Mouse (Mus musculus): Measurements from ENCODE around the gene Smpdl3a. TPM values are rescaled to one million over a fixed set of nuclear protein-coding genes. Genes with fewer than 3 reads are reported as not detected.

The Smpdl3a gene
- polyA plus RNA-seq, 1 experiment from 2014 or later = 19.3 TPM

DNA sequence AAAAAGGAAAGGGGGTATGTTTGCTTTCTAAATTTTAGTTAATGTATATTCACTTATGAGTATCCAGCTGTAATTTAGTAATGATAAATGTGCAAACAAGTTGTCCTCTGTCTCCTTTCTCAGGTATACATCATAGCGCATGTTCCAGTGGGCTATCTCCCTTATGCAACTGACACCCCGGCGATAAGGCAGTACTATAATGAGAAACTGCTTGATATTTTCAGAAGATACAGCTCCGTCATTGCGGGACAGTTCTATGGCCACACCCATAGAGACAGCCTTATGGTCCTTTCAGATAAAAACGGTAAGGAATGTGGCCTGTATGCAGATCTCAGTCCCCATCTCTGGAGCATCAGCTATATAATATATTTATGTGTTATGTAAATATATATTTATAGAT is 13.6 kb downstream of the Smpdl3a start:
- Histone ChIP-seq H3K4me2 (replicated peaks; ENCODE audit: low read depth, low read length) (no peak overlapping the region), H3K9me3 (ENCODE audit: control insufficient read depth, low read length) (no peaks in the 10 kb centered on the region), H3K9ac (ENCODE audit: low read depth, low read length) (no peak overlapping the region), H3K36me3 (ENCODE audit: control insufficient read depth, insufficient read depth, low read length) (no peaks in the 10 kb centered on the region), H3K4me1 (ENCODE audit: control insufficient read depth, insufficient read depth, low read length) (no peaks in the 10 kb centered on the region), H3K27ac (ENCODE audit: low read depth, low read length) (no peak overlapping the region), H3K4me3 (ENCODE audit: low read length) (no peak overlapping the region), H3K27me3 (ENCODE audit: control insufficient read depth, insufficient read depth, low read length) (no peaks in the 10 kb centered on the region)
- 86% methylated on average over 6 of the region's 6 CpGs for WGBS
- ATAC-seq (ENCODE audit: low FRiP score, low TSS enrichment) = no peak

DNA sequence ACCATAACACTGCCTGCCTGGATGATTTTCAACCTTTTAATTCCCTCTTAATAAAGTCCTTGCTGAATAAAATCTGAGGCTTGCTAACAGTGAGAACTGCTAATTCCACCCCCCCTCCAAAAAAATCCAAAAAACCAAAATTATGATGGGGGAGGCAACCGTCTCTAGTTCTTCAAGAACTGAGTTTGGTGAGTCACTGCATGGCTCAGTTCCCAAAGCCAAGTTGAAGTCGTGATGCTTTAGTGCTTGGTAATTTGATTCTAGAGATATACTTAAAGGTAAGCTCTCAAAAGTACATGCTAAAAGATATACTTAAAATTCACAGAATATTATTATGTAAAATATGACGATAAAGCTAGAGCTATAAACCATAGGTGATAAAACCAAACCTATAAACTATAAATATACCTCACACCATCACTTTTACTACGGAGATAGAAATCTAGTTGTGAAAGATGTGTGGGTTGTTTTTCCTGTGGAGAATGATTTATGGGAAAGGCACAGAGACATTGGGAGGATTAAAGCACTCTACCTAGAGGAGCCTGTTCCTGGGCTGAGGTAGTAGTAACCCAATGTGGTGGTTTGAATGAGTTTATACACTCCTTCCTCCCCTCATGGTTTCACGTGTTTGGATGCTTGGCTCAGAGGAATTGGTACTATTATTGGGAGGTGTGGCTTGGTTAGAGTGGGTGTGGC is 18.2 kb downstream of the Smpdl3a start:
- ATAC-seq (ENCODE audit: low FRiP score, low TSS enrichment) = no peak
- WGBS = 71% methylated on average over 5 of the region's 5 CpGs
- H3K4me3 ChIP-seq (ENCODE audit: low read length) = no peak overlapping the region
- no peaks in the 10 kb centered on the region for H3K36me3 ChIP-seq (ENCODE audit: control insufficient read depth, insufficient read depth, low read length)
- H3K27ac ChIP-seq (ENCODE audit: low read depth, low read length) = no peak overlapping the region
- H3K4me1 ChIP-seq (ENCODE audit: control insufficient read depth, insufficient read depth, low read length) = no peaks in the 10 kb centered on the region
- H3K4me2 ChIP-seq (replicated peaks; ENCODE audit: low read depth, low read length) = no peak overlapping the region
- H3K27me3 ChIP-seq (ENCODE audit: control insufficient read depth, insufficient read depth, low read length) = no peaks in the 10 kb centered on the region
- no peaks in the 10 kb centered on the region for H3K9me3 ChIP-seq (ENCODE audit: control insufficient read depth, low read length)
- H3K9ac ChIP-seq (ENCODE audit: low read depth, low read length) = no peak overlapping the region

DNA sequence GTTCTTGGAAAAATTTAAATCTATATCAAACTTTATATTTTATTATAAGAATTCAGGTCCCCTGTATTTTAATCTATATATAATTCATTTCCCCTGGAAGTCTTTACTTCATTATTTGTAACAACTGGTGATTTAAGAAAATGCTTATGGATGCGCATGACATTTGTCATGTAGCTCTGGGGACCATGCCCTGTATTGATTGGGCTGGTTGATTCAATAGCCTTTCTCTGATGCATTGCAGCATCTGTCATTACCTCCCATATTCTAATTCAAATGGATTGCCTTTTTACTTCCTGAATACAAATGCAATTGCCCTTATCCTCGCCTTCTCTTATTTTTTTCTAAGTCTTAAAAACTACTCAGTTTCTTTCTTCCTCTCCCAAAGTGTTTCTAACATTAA is 20.2 kb downstream of the Smpdl3a start:
- WGBS = 90% methylated on average over 2 of the region's 2 CpGs
- no peaks in the 10 kb centered on the region for H3K4me1 ChIP-seq (ENCODE audit: control insufficient read depth, insufficient read depth, low read length)
- no peak overlapping the region for H3K27ac ChIP-seq (ENCODE audit: low read depth, low read length)
- no peak overlapping the region for H3K4me2 ChIP-seq (replicated peaks; ENCODE audit: low read depth, low read length)
- ATAC-seq (ENCODE audit: low FRiP score, low TSS enrichment) = no peak
- no peak overlapping the region for H3K4me3 ChIP-seq (ENCODE audit: low read length)
- no peaks in the 10 kb centered on the region for H3K27me3 ChIP-seq (ENCODE audit: control insufficient read depth, insufficient read depth, low read length)
- H3K36me3 ChIP-seq (ENCODE audit: control insufficient read depth, insufficient read depth, low read length) = no peaks in the 10 kb centered on the region
- no peak overlapping the region for H3K9ac ChIP-seq (ENCODE audit: low read depth, low read length)
- no peaks in the 10 kb centered on the region for H3K9me3 ChIP-seq (ENCODE audit: control insufficient read depth, low read length)

DNA sequence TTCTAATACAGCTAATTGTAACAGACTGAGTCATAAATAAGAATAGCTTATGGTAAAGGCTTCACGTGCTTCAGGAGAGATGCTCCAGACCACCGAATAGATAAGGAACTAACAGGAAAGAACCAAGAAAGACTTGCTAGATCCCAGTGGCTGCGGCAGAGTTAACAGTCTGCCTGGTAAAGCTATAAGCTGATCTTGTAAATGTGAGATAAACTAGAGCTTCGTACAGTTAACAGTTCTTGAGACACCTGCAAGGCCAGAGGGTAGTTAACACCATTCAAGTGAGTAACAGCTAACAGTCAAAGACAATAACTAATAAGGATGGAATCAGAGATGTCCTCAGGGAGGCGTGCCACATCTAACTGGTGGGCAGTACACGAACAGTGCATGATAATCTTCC is 21.7 kb downstream of the Smpdl3a start:
- Histone ChIP-seq H3K4me3 (ENCODE audit: low read length) (no peak overlapping the region), H3K36me3 (ENCODE audit: control insufficient read depth, insufficient read depth, low read length) (no peaks in the 10 kb centered on the region)
- 90% methylated on average over 6 of the region's 6 CpGs for WGBS

DNA sequence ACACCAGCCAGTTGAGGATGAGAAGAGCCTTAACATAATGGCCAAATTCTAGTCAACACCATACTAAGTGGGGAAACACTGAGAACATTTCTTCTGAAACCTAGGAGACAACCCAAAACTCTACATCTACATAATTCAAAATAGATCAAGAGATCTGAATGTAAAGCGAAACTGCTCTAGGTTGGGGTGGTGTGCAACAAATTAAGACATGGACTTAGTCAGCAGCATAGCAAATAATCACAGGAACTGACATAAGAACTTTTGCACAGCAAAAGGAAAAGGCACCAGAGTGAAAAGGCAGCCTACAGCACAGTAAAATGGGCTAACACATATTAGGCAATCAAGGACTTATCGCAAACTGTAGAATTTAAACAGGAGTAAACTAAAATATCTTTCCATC is 25.1 kb downstream of the Smpdl3a start:
- H3K27ac ChIP-seq (ENCODE audit: low read depth, low read length) = no peak overlapping the region
- no peaks in the 10 kb centered on the region for H3K36me3 ChIP-seq (ENCODE audit: control insufficient read depth, insufficient read depth, low read length)
- H3K9me3 ChIP-seq (ENCODE audit: control insufficient read depth, low read length) = no peaks in the 10 kb centered on the region
- no peaks in the 10 kb centered on the region for H3K4me1 ChIP-seq (ENCODE audit: control insufficient read depth, insufficient read depth, low read length)
- H3K4me2 ChIP-seq (replicated peaks; ENCODE audit: low read depth, low read length) = no peak overlapping the region
- ATAC-seq (ENCODE audit: low FRiP score, low TSS enrichment) = no peak
- WGBS = 93% methylated on average over 2 of the region's 2 CpGs
- H3K27me3 ChIP-seq (ENCODE audit: control insufficient read depth, insufficient read depth, low read length) = no peaks in the 10 kb centered on the region
- H3K4me3 ChIP-seq (ENCODE audit: low read length) = no peak overlapping the region
- no peak overlapping the region for H3K9ac ChIP-seq (ENCODE audit: low read depth, low read length)

More for the DNA sequence above, 21.7 kb downstream of the Smpdl3a start:
- ATAC-seq (ENCODE audit: low FRiP score, low TSS enrichment) = no peak
- Histone ChIP-seq H3K27me3 (ENCODE audit: control insufficient read depth, insufficient read depth, low read length) (no peaks in the 10 kb centered on the region), H3K4me2 (replicated peaks; ENCODE audit: low read depth, low read length) (no peak overlapping the region), H3K9me3 (ENCODE audit: control insufficient read depth, low read length) (no peaks in the 10 kb centered on the region), H3K4me1 (ENCODE audit: control insufficient read depth, insufficient read depth, low read length) (no peaks in the 10 kb centered on the region), H3K27ac (ENCODE audit: low read depth, low read length) (no peak overlapping the region), H3K9ac (ENCODE audit: low read depth, low read length) (no peak overlapping the region)

DNA sequence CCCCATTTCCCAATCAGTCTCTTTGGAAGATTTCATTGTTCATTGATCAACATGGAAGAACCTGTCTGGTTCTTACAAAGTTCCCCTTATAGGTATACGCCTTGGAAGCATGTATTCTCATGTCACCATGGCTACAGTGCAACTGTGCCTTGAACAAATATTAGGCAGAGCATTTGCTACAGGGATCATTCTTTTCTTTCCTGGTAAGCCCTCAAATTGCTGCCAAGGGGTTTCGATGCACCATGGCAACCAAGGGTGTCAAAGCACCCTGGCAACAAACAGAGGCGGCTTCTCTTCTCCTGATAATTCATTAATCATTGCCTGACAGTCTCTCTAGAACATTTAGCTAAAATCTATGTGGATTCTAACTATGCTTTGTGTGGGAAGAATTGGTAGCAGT is 28.3 kb downstream of the Smpdl3a start:
- Histone ChIP-seq H3K4me1 (ENCODE audit: control insufficient read depth, insufficient read depth, low read length) (no peaks in the 10 kb centered on the region), H3K4me2 (replicated peaks; ENCODE audit: low read depth, low read length) (no peak overlapping the region), H3K4me3 (ENCODE audit: low read length) (no peak overlapping the region), H3K36me3 (ENCODE audit: control insufficient read depth, insufficient read depth, low read length) (no peaks in the 10 kb centered on the region), H3K27ac (ENCODE audit: low read depth, low read length) (no peak overlapping the region), H3K27me3 (ENCODE audit: control insufficient read depth, insufficient read depth, low read length) (no peaks in the 10 kb centered on the region), H3K9me3 (ENCODE audit: control insufficient read depth, low read length) (no peaks in the 10 kb centered on the region), H3K9ac (ENCODE audit: low read depth, low read length) (no peak overlapping the region)
- ATAC-seq (ENCODE audit: low FRiP score, low TSS enrichment) = no peak
- WGBS = 40% methylated on average over 3 of the region's 3 CpGs

DNA sequence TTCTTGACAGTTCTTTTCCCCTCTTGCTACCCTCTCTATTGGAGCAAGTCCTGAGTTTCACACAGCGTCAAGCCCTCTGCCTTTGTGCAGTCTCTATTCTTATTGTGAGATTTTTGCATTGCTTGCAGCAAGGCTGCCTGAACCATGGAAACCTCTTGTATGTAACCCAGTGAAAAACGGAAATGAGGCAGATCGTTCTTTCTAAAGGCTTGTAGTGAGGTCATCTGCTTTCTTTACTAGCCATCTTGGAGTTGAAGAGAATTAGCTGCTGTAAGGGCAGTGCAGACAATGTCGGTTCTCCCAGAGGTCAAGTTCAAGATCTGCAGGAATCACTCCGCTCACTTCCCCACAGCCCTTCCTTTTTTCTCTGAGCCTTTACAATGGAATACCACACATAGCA is 34.5 kb downstream of the Smpdl3a start:
- Histone ChIP-seq H3K27ac (ENCODE audit: low read depth, low read length) (no peak overlapping the region), H3K36me3 (ENCODE audit: control insufficient read depth, insufficient read depth, low read length) (no peaks in the 10 kb centered on the region), H3K9me3 (ENCODE audit: control insufficient read depth, low read length) (no peaks in the 10 kb centered on the region), H3K4me3 (ENCODE audit: low read length) (no peak overlapping the region), H3K4me2 (replicated peaks; ENCODE audit: low read depth, low read length) (no peak overlapping the region), H3K9ac (ENCODE audit: low read depth, low read length) (no peak overlapping the region), H3K4me1 (ENCODE audit: control insufficient read depth, insufficient read depth, low read length) (no peaks in the 10 kb centered on the region), H3K27me3 (ENCODE audit: control insufficient read depth, insufficient read depth, low read length) (no peaks in the 10 kb centered on the region)
- WGBS = 81% methylated on average over 5 of the region's 5 CpGs
- ATAC-seq (ENCODE audit: low FRiP score, low TSS enrichment) = no peak

DNA sequence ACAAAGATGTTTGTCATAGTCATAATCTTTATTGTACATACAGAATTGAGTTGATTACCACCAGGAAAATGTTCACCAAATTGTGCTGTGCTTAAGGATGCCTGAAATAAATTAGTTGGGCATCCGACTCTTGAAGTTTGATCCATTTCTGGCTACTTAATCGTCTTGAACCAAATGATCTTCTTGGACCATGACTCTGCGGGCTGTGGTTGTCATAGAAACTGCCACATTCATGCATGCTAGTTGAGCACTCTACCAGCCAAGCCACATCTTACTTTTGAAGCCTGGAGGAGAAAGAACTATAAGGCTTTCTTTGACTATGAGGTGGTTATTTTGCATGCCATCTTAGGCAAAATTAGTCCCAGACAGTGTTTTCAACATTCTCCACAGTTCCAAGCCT is 35.5 kb downstream of the Smpdl3a start:
- no peaks in the 10 kb centered on the region for H3K36me3 ChIP-seq (ENCODE audit: control insufficient read depth, insufficient read depth, low read length)
- H3K4me2 ChIP-seq (replicated peaks; ENCODE audit: low read depth, low read length) = no peak overlapping the region
- H3K9ac ChIP-seq (ENCODE audit: low read depth, low read length) = no peak overlapping the region
- no peak overlapping the region for H3K4me3 ChIP-seq (ENCODE audit: low read length)
- no peak overlapping the region for H3K27ac ChIP-seq (ENCODE audit: low read depth, low read length)
- H3K27me3 ChIP-seq (ENCODE audit: control insufficient read depth, insufficient read depth, low read length) = no peaks in the 10 kb centered on the region
- H3K9me3 ChIP-seq (ENCODE audit: control insufficient read depth, low read length) = no peaks in the 10 kb centered on the region
- no peak for ATAC-seq (ENCODE audit: low FRiP score, low TSS enrichment)
- WGBS = 76% methylated on average over 3 of the region's 3 CpGs
- H3K4me1 ChIP-seq (ENCODE audit: control insufficient read depth, insufficient read depth, low read length) = no peaks in the 10 kb centered on the region

DNA sequence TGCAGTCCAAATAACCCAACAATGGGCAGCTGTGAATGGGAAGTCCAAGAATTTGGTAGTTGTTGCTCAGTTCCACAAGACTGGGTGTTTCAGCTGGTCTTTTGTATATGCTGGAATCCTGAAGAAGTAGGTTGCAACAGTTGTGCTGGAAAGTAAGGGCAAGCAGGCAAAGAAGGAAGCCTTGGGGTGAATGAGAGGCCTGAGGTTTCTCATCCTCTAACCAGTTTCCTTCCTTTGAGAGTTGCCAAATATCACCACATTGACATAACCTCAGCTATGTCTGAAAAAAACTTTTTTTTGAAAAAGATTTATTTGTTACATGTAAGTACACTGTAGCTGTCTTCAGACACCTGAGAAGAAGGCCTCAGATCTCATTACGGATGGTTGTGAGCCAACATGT is 41.0 kb downstream of the Smpdl3a start:
- Histone ChIP-seq H3K36me3 (ENCODE audit: control insufficient read depth, insufficient read depth, low read length) (no peaks in the 10 kb centered on the region), H3K27me3 (ENCODE audit: control insufficient read depth, insufficient read depth, low read length) (no peaks in the 10 kb centered on the region), H3K4me3 (ENCODE audit: low read length) (no peak overlapping the region), H3K9me3 (ENCODE audit: control insufficient read depth, low read length) (no peaks in the 10 kb centered on the region), H3K27ac (ENCODE audit: low read depth, low read length) (no peak overlapping the region), H3K9ac (ENCODE audit: low read depth, low read length) (no peak overlapping the region), H3K4me1 (ENCODE audit: control insufficient read depth, insufficient read depth, low read length) (no peaks in the 10 kb centered on the region), H3K4me2 (replicated peaks; ENCODE audit: low read depth, low read length) (no peak overlapping the region)
- no peak for ATAC-seq (ENCODE audit: low FRiP score, low TSS enrichment)
- WGBS = 85% methylated on average over 1 of the region's 1 CpGs

Data from kidney, embryonic 14.5 days (tissue).